Mouse (Mus musculus) liver, adult 2 months (tissue): ENCODE data around the gene Syt6.

Experiments used
- CTCF ChIP-seq: fragments of 200-500 bp; IDR thresholded peaks from 2 replicates; pipeline ENCODE4 v1.5.1; 2011; ENCODE audit warnings: low read depth, low read length, control low read depth
- POLR2A ChIP-seq: fragments of 200-500 bp; IDR thresholded peaks from 2 replicates; pipeline ENCODE4 v1.6.1; 2011; ENCODE audit warnings: low read length, control low read depth; ENCODE audit not compliant: insufficient read depth; ENCODE audit errors: extremely low read depth

GRCm38 (mm10) chr3:103592636-103593035, 17.6 kb downstream of the Syt6 start:
- TF ChIP-seq CTCF (no peak), POLR2A (no peak)
